Mouse (Mus musculus) olfactory bulb, adult 2 months (tissue): ENCODE data around the gene Ctdspl.

Source experiments
- CTCF ChIP-seq: fragments of 200-500 bp; IDR thresholded peaks from 2 replicates; pipeline ENCODE4 v1.5.1; 2012; ENCODE audit warnings: low read depth, mild to moderate bottlenecking, low read length, moderate library complexity; ENCODE audit not compliant: insufficient read depth
- POLR2A ChIP-seq: fragments of 200-500 bp; IDR thresholded peaks from 2 replicates; pipeline ENCODE4 v1.6.1; 2012; ENCODE audit warnings: mild to moderate bottlenecking, low read depth, low read length, moderate library complexity; ENCODE audit not compliant: insufficient read depth

DNA sequence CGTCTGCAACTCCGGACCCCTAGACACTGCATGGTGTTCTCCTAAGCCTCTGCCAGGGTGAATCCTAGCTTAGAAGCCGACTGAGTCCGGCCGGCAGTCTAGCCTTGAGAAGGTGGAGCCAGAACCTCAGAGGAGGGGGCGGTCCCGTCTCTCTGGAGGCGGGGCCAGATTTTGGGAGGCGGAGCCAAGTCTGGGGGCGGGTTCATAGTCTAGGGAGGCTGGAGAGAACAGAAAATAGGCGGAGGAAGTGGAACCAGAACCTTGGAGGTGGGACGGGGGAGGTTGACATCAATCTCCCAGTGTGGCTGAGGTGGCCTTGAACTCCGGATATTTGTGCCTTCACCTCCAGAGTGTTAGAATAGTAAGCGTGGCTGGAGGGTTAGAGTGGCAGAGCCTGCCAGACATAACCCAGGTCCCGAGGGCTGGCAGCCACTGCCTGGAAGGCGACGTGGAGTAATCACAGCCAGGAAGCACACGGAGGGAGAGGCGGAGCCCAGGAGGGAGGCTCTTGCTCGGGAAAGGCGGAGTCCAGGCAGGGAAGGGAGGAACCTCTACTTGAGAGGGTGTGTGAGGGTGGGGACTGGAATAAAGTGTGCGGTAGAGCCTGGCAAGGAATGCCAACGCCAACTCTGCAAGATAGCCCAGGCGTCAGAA, 162.0 kb downstream of the Ctdspl start:
- TF ChIP-seq CTCF (no peak), POLR2A (0 out of 2 replicates have a peak, but pooled peaks have one; percentile 9)
